Mouse (Mus musculus) hindlimb bud, embryonic 11.5 days (tissue): ENCODE measurements at regions not wholly inside any gene's neighbourhood (a gene's known extent, or its start where the extent isn't known, plus 50 kb on each side); places are given as distances from the start of the nearest gene placed in this dataset.
"Not testable (repeated sequence)": the region's sequence is repeated elsewhere in the genome, so short reads cannot be mapped to it uniquely, and the experiment has no call there.

Source experiments
- DNase-seq: peaks from one replicate; pipeline ENCODE4 v3.0.0-alpha.2; 2012; ENCODE audit warnings: low read depth, low spot score; ENCODE audit errors: extremely low spot score

DNA sequence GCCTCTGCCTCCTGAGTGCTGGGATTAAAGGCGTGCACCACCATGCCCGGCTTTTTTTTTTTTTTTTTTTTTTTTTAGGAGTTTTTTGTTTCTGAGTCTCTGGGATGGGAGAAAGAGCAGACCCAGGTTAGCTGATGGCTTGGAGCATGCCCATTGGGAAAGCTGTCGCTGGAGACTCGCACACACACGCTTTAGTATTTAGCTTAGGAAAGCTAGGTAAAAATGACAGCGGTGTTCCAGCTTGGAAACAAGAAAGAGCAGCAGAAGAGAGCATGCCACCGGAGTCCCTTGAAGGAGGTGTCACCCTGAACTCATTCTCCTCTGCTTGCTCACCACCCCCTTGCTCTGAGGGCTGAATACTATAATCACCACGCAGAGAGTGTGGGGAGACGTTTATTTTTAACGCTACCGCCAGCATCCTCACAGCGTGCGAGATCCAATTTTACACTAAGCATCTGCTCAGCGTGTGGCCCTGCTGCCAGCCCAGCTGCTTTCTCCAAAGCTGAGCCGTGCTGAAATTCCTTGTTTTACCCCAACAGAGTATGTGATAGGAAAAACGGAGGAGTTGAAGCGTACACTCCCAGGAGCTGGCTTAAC, 95.9 kb upstream of the Map3k1 start:
- no peak for DNase-seq

DNA sequence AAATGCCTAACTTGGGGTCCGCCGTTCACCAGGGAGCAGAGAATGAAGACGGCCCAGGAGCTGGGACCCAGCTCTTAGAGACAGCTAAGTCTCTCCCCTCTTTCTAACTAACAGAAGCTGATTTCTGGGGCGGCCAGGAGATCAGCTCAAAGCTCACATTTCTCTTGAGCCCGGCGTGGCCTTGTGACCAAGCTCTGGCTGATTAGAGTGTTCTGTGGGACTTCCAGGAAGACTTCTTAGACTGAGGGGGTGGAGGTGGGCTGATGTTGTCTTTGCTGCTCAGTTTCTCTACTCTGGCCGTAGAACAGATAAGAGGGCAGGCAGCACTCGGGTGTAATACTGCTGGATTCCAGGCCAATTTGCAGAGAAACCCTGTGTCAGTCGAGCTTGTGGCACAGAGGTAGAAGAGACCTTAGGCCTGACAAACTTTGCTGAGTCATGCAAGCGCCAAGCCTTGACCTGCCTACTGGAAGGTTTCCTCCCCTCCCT, 96.5 kb upstream of the Map3k1 start:
- no peak for DNase-seq

GRCm38 (mm10) chr13:111911071-111911470, 102.3 kb upstream of the Map3k1 start:
- DNase-seq = no peak

DNA sequence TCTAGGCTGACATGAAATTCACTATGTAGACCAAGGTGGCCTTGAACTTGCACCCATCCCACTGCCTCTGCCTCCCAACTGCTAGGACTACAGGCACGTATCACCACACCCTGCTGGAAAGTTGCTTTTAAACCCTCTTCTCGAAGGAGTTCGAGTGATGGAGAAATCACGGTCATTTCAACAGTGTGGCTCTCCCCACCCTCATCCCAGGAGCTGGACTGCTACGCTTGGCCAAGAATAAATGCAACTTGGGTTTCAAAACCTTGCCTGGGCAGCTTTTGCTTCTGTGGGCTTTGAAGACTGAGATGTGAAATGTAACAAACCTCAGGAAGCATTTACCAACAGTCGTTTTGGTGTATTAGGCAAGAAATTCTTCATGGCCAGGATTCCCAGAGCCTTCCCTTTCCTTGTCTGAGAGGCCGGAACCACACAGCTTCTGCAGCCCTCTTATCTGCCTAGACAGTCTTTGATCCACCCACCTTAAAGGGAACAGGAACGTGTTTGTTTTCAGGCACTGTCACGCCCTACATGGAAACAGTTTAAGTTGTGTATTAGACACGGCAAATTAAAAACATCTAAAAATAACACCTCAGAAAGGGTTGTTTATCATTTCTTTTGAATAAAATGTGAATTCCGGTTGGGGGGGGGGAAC, 103.0 kb upstream of the Map3k1 start:
- no peak for DNase-seq

- no peak for DNase-seq
These were observed 105.6 kb upstream of the Map3k1 start for GRCm38 (mm10) chr13:111914348-111914913.

DNA sequence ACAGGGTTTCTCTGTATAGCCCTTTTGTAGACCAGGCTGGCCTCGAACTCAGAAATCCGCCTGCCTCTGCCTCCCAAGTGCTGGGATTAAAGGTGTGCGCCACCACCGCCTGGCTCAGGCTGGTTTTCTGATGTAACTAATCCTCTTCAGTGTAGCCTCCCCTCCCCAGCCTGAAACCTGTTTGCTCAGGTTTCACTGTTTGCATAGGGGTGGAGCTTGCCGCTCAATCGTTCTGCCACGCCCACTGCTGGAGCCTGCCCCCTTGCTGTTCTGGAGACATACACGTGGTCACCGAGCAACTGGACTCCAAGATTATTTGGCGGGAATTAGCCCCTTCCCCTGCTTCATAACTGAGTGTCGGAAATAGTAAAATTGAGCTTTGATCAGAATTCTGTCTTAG, 110.6 kb upstream of the Map3k1 start:
- DNase-seq = not testable (repeated sequence)

- no peak for DNase-seq
These were observed 111.7 kb upstream of the Map3k1 start for GRCm38 (mm10) chr13:111920534-111920933.

GRCm38 (mm10) chr13:111921142-111922035, 112.6 kb upstream of the Map3k1 start:
- no peak for DNase-seq

DNA sequence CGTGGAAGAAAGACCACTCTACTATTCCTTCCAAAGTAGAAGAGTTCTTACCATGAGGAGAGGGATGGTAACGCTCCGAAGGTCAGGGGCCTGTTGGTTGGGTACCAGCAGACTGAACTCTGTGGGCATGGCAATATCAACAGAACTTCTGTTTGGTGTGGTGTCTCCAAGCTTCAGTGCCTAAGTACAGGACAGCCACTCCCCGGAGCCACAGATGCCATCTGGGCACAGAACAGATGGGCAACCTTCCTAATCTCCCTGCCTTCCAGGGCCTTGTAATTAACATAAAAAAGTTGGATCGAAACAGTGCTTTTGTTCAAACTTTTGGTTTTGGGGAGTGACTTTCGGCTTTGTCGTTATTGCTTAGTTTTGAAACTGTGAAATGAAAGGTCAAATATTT, 116.6 kb upstream of the Map3k1 start:
- DNase-seq = no peak

GRCm38 (mm10) chr13:111926801-111927200, 118.0 kb upstream of the Map3k1 start:
- no peak for DNase-seq

- no peak for DNase-seq
These were observed 118.7 kb upstream of the Map3k1 start for GRCm38 (mm10) chr13:111927489-111927888.

- DNase-seq = no peak
These were observed 120.1 kb upstream of the Map3k1 start for GRCm38 (mm10) chr13:111928636-111929544.

DNA sequence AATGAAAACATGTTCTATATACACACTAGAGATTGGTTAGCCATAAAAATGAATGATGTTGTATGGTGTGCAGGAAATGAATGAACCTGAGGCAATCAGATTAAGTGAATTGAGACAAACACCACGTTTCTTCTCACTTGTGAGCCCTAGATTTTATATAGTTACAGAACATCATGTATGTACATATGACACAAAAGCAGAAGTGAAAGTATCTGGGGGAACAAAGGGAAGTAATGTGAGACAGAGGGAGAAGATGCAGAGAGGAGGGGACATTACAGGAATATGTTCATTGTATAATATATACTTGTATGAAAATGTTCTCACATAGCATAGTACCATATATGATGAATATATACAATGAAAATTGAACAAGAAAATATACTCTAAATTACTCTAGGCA, 121.1 kb upstream of the Map3k1 start:
- no peak for DNase-seq

- no peak for DNase-seq
These were observed 123.7 kb upstream of the Map3k1 start for GRCm38 (mm10) chr13:111932464-111932863.

DNA sequence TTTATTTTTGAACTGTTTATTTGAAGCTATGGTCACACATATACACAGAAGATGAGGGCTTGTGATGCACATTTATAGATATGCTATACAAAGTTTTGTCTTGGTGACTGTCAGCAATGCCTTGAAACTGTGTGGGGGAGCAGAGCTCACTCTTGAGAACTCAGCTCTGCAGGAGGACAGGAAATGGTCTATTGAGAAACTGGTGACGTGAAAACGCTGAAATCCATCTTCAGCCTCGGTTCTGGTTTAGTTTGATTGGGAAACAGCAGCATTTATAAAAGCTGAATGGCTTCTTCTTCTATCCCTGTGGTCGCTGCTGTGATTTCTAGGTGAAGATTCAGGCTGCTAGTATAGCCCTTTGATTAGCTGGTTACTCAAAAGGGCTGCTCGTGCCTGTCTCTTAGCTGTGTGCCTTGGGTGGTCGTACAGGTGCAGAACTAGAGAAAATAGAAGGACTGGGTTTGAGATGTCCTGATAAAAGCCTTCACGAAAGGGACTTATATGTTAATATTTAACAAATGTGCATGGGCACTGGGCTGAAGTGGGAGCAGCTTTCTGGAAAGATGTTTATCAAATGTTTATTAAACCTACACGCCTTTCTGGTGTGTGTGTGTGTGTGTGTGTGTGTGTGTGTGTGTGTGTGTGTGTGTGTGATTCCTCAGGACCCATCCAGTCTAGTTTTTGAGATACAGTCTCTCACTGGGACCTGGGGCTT, 124.9 kb upstream of the Map3k1 start:
- DNase-seq = no peak

DNA sequence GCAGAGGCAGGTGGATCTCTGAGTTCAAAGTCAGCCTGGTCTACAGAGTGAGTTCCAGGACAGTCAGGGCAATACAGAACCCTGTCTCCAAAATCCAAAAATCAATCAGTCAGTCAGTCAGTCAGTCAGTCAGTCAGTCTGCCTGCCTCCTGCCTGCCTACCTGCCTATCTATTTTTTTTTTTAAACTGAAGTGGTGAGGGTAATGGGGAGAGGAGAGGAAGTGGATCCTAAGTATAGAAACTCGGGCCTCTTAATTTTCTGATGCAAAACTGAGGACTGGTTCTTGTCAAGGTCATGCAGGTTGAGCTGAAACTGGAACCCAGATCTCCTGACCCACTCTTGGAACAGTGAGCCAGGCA, 126.9 kb upstream of the Map3k1 start:
- no peak for DNase-seq

DNA sequence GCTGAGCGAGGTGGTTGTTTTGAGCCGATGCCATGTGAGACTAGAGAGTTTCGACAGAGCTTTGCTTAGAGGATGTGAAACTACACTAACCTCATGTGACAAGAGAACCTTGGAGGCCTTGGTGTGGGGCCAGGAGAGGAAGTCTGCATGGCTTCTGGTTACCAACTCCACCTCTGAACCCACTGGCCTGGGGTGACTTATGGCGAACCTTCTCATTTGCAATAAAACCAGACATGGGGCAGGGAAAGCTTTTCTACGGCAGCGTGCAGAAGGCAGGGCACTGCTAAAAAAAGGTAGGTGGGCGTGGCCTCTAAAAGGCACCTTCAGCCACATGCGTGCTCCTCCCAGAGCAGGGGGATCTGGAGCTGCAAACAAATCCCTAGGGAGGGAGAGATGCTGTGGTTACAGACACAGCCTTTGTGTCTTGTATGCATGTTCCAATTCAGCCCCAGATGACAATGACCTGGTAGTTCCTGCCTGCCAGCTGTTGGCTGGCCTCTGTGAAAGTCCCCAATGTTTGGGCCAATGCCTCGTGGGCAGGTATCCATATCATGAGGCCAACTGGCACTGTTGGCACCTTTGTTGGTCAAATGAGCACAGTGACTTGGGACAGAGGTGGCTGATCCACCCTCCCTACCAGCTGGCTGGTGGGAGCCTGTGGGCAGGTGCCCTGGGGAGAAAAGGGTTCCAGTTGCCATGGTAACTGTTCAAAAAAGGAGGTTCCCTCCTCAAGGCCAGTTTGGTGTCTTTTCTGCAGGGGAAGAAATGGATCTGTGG, 127.5 kb upstream of the Map3k1 start:
- no peak for DNase-seq

DNA sequence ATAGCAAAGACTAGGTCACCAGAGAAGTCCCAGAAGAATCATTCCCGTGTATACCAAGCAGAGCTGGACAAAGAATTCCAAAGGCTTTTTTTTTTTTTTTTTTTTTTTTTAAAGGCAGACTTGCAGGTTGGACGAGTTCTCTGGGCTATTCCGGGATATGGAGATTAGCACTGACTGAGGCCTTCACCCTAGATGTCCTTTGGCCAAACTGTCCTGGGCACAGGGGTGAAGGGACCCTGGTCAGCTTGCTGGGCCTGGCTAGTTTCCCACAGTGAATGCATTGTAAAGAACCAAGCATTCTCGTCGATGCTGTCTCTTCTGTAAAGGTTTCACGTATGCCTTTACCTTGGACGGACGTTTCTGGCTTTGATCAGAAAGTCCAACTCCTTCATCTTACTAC, 128.2 kb upstream of the Map3k1 start:
- DNase-seq = no peak

DNA sequence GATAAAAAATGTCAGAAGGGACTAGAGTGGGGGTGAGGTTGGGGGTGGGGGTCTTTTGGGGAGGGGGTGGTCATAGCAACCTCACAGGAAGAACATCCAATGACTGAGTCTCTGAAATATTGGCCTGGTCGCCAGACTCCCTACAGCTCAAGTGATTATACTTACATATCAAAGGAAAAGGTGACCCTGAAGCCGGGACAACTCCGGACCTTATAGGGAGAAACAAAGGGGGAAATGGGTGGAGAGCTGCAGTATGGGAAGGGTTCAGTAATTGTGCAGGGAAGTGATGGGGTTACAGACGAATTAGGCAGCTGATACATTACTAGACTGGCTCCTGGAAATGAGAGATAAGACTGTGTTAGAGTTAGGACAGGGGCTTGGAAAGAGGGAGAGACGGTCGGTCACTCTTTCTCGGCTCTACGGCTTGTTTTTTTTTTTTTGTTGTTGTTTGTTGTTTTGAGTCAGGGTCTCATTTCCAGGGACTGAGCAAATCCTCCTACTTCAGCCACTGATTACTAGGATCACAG, 130.2 kb upstream of the Map3k1 start:
- no peak for DNase-seq
